Mouse (Mus musculus): ENCODE measurements around the gene Bod1. TPM values are rescaled to one million over a fixed set of nuclear protein-coding genes. Genes with fewer than 3 reads are reported as not detected.

The Bod1 gene
- 46.0 and 52.8 TPM in 2 replicates for total RNA-seq (2021)
- long read RNA-seq, experiment 1, transcript Bod1-201 (4 exons, 1,394 nt), result major isoform, 125 of 140 reads
- long read RNA-seq, experiment 1, partial matches to known transcripts, result 11 of 140 reads
- long read RNA-seq, experiment 1, other reads (novel, unspliced or antisense), result 2 of 140 reads
- long read RNA-seq, experiment 2, transcript Bod1-201 (4 exons, 1,394 nt), result major isoform, 71 of 89 reads
- long read RNA-seq, experiment 2, partial matches to known transcripts, result 12 of 89 reads
- long read RNA-seq, experiment 2, other reads (novel, unspliced or antisense), result 4 of 89 reads

- DNase-seq, result peak; percentile 95
Observed at GRCm38 (mm10) chr11:31671354-31672169, at the start of gene Bod1. Bod1 (minus strand) TSS chr11:31671885.

GRCm38 (mm10) chr11:31719090-31719489, 47.4 kb upstream of the Bod1 start:
- no peak for DNase-seq

- DNase-seq, result peak; percentile 76
Observed at GRCm38 (mm10) chr11:31717926-31718735, 46.4 kb upstream of the Bod1 start.

DNA sequence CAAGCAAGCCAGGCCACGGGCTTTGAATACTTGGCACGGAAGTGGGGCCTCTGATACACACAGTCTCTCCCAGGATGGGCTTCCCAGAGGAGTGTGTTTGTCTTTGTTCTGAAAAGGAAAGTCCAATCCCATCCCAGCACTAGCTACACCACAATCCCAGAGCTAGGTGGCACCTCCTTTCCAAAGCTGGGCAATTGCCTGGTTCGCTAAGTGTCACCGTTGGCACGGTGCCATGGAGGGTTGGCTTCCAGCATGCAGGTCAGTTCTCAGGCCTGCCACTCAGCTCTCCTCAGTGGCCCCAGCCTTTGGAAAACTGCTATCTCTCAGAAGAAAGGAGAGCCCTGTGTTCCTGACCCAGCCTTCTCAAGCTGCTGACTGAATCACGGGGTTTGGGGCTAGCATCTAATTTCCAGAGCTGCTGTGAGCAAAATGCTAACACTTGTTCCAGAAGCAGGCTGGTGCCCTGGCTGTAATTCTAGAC, 42.0 kb upstream of the Bod1 start:
- peak; percentile 88 for DNase-seq

DNA sequence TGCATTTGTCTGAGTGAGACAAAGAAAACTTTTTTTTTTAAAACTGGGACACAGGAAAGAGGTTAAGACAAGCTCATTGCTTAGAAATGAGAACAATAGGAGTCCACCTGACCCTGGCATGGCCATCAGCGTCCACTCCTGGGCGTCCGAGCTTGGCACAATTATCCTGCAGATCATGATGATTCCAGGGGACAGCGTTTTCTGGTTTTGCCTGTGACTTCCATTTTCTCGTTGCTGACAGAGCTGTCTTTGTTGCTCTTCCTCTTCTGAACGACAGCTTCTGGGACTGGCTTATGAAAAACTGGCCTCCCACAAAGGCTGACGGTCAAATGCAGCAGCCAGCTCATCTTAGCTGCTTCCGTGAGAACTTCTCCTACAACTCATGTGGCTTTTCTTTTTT, 41.4 kb upstream of the Bod1 start:
- DNase-seq, result no peak

DNA sequence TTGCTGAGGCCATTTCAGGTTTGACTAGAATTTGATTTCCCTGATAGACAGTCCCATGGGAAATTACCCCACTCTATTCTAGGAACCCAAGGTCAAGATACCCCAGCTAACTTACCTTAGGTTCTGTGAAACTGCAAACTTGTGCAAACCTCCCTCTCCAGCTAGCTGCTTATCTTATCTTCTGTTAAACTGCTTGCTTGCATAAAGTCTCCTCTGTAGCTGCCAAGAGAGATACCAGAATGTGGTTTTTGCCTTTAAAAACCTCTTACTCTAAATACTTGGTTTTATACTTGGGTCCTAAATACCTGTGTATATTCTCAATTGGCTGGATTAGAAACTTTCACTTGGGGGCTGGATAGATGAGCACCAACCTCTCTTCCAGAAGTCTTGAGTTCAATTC, 36.1 kb upstream of the Bod1 start:
- no peak for DNase-seq

GRCm38 (mm10) chr11:31703173-31703572, 31.5 kb upstream of the Bod1 start:
- DNase-seq, result no peak

DNA sequence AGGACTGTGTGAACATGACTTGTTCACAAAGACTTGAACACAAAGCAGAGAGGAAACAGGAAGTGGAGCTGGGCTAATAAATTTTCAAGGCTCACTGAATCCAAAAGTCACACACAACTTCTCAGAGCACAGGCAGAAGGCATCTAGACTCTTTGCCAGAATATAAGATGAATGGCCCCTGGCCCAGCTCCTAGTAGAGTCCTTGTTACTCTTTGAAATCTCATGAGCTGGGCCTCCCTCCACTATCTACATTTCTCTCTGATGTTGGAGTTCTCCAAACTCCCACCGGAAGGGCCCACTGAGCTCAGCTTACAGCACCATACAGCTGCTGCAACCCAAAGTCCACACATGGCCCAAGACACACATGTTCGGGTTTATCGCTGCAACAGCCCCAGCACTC, 30.2 kb upstream of the Bod1 start:
- peak; percentile 30 for DNase-seq

DNA sequence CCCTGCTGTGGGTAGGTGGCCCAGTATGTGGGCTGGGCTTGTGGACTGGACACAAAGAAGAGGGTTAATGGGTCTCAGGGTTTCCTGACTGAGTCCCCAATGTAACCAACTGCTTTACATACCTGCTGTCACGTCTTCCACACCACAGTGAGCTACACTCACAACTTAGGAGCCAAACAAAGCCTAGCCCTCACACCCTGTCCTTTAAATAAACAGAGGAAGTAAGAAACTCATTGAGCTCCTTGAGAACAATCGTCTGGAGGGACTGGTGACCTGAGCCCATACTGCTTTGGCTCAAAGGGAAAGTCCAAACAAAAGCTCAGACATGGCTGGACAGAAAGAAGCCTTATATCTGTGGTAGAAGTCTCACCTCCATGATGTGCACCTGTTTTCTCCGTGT, 27.8 kb upstream of the Bod1 start:
- DNase-seq, result no peak

- no peak for DNase-seq
Observed at GRCm38 (mm10) chr11:31694801-31695200, 23.1 kb upstream of the Bod1 start.

GRCm38 (mm10) chr11:31694109-31694508, 22.4 kb upstream of the Bod1 start:
- DNase-seq, result no peak

GRCm38 (mm10) chr11:31693322-31693721, 21.6 kb upstream of the Bod1 start:
- no peak for DNase-seq

DNA sequence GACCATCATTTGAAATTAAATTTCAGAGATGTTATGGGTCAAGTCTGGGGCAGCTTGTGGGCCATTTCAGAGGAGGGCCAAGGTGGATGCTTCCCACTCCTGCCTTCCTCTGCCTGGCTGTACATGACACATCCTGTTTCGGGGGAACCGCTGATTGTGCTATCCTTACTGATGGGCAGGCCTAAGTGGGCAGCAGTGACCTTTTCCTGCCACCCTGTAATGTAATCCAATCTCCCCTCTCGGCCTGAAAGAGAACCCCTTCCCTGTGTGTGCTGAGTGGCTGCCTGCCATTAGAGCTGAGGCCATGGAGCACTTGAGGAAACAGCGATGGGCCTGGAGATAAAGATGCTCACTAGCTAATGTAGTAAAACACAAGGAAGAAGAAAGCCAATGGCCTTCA, 17.3 kb upstream of the Bod1 start:
- no peak for DNase-seq

- no peak for DNase-seq
Observed at GRCm38 (mm10) chr11:31684913-31685567, 13.4 kb upstream of the Bod1 start.

- DNase-seq, result no peak
Observed at GRCm38 (mm10) chr11:31684126-31684525, 12.4 kb upstream of the Bod1 start.

GRCm38 (mm10) chr11:31679840-31680381, 8.2 kb upstream of the Bod1 start:
- DNase-seq, result no peak

GRCm38 (mm10) chr11:31677309-31677708, 5.6 kb upstream of the Bod1 start:
- DNase-seq, result no peak

- DNase-seq, result peak; percentile 34
Observed at GRCm38 (mm10) chr11:31676661-31677252, 5.1 kb upstream of the Bod1 start.

DNA sequence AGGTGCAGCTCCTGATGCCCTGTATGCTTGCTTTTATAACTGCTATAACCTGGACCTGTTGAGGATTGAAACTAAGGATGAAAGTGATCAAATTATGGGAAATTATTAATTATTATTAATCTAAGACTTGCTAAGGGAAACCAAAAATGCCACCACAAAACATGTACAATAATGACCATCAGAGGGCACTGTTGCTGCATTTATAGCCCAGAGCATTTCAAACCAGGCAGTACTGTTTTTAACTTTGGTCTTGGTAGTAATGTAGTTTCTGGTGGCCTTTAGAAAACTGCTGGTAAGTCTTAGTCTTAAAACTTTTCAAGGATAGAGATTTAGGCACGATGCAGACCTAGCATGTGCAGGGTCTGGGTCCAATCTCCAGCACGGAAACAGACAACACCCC, 3.7 kb upstream of the Bod1 start:
- DNase-seq, result peak; percentile 64

GRCm38 (mm10) chr11:31672170-31672563, 482 bp upstream of the Bod1 start:
- peak; percentile 36 for DNase-seq

GRCm38 (mm10) chr11:31670468-31670921, 1.2 kb downstream of the Bod1 start:
- DNase-seq, result peak; percentile 24

All from adrenal gland, postnatal 14 days (tissue).